Mouse (Mus musculus) liver, embryonic 14.5 days (tissue): Measurements from ENCODE around the gene Ror1.

ENCODE experiments used
- CTCF ChIP-seq: IDR thresholded peaks from 2 replicates; pipeline ENCODE4 v1.5.1; 2016; ENCODE audit warnings: antibody characterized with exemption, low read depth, control low read depth
- EP300 ChIP-seq: IDR thresholded peaks from 2 replicates; pipeline ENCODE4 v1.6.1; 2016; ENCODE audit warnings: antibody characterized with exemption, low read depth

GRCm38 (mm10) chr4:100390436-100390835 lies 294.8 kb downstream of the Ror1 start:
- TF ChIP-seq CTCF, result no peak
- no peak for TF ChIP-seq EP300
